Mouse (Mus musculus): Measurements from ENCODE around the gene Med6.

GRCm38 (mm10) chr12:81630915-81631660, 36.3 kb upstream of the Med6 start, which contains the start of gene Ttc9:
- TF ChIP-seq POLR2A (IDR thresholded peaks at IDR 0.05; ENCODE audit: control insufficient read depth, extremely low read depth, insufficient read depth, low read length, poor library complexity) = no peak
- no peak for TF ChIP-seq CTCF (IDR thresholded peaks at IDR 0.05; ENCODE audit: borderline replicate concordance, control insufficient read depth, extremely low read depth, insufficient read depth, low read length, poor library complexity)

All from thymus, adult 2 months (tissue).